Mouse (Mus musculus) left cerebral cortex, postnatal 4 days (tissue): ENCODE results near the gene Blm. TPM values are rescaled to one million over a fixed set of nuclear protein-coding genes. Genes with fewer than 3 reads are reported as not detected.

ENCODE experiments used
- DNase-seq: peaks from one replicate; pipeline ENCODE4 v3.0.0-alpha.2; 2022
- intact Hi-C: fragments of 180-260 bp; cut with DNase I; formaldehyde crosslinking; loops from one replicate; pipeline ENCODE4 v1.15.1; 2025
- total RNA-seq, 2 experiments: library from RNA; stranded (reverse); gene quantifications; 2 replicates each; pipeline ENCODE4 v1.2.3; 2021

The Blm gene
- total RNA-seq, 2 experiments from 2014 or later: 10.6 to 11.9 TPM

- intact Hi-C loops: no loop called here
- DNase-seq: peak; percentile 72
These were observed 92.7 kb downstream of the Blm start for GRCm38 (mm10) chr7:80441986-80442904.

GRCm38 (mm10) chr7:80440685-80441084 is 94.2 kb downstream of the Blm start:
- no peak for DNase-seq
- intact Hi-C loops: no loop called here

GRCm38 (mm10) chr7:80439789-80440488 is 95.0 kb downstream of the Blm start:
- intact Hi-C loops: no loop called here
- peak; percentile 70 for DNase-seq

GRCm38 (mm10) chr7:80439032-80439760 is 95.7 kb downstream of the Blm start:
- intact Hi-C loops: no loop called here

GRCm38 (mm10) chr7:80436571-80436970 is 98.3 kb downstream of the Blm start:
- intact Hi-C loops: no loop called here
- no peak for DNase-seq

More at GRCm38 (mm10) chr7:80439032-80439760, 95.7 kb downstream of the Blm start:
- peak; percentile 45 for DNase-seq

- intact Hi-C loops: no loop called here
These were observed 99.3 kb downstream of the Blm start for GRCm38 (mm10) chr7:80435594-80435993.

GRCm38 (mm10) chr7:80429661-80430060 is 105.3 kb downstream of the Blm start:
- DNase-seq: peak; percentile 27
- intact Hi-C loops: no loop called here

More at GRCm38 (mm10) chr7:80435594-80435993, 99.3 kb downstream of the Blm start:
- no peak for DNase-seq

GRCm38 (mm10) chr7:80427730-80428129 is 107.2 kb downstream of the Blm start:
- intact Hi-C loops: no loop called here
- DNase-seq: no peak

GRCm38 (mm10) chr7:80426363-80426762 is 108.6 kb downstream of the Blm start:
- intact Hi-C loops: no loop called here
- DNase-seq: no peak

GRCm38 (mm10) chr7:80424722-80425121 is 110.2 kb downstream of the Blm start:
- DNase-seq: no peak
- intact Hi-C loops: no loop called here

GRCm38 (mm10) chr7:80422759-80423480 is 112.0 kb downstream of the Blm start:
- peak; percentile 67 for DNase-seq
- intact Hi-C loops: no loop called here

- no peak for DNase-seq
- intact Hi-C loops: no loop called here
These were observed 113.3 kb downstream of the Blm start for GRCm38 (mm10) chr7:80421576-80421975.

- intact Hi-C loops: no loop called here
- DNase-seq: no peak
These were observed 114.3 kb downstream of the Blm start for GRCm38 (mm10) chr7:80420586-80420985.

- intact Hi-C loops: no loop called here
- DNase-seq: no peak
These were observed 115.6 kb downstream of the Blm start for GRCm38 (mm10) chr7:80419278-80419677.

- DNase-seq: no peak
- intact Hi-C loops: no loop called here
These were observed 116.9 kb downstream of the Blm start for GRCm38 (mm10) chr7:80418036-80418435.

- intact Hi-C loops: no loop called here
- DNase-seq: no peak
These were observed 117.3 kb downstream of the Blm start for GRCm38 (mm10) chr7:80417601-80418000.

GRCm38 (mm10) chr7:80416969-80417368 is 118.0 kb downstream of the Blm start:
- no peak for DNase-seq
- intact Hi-C loops: no loop called here

GRCm38 (mm10) chr7:80414303-80414855 is 120.5 kb downstream of the Blm start:
- intact Hi-C loops: no loop called here
- DNase-seq: no peak

GRCm38 (mm10) chr7:80413512-80414302 is 121.2 kb downstream of the Blm start:
- intact Hi-C loops: no loop called here
- DNase-seq: no peak
